Comparison of ENCODE assay signal across 8 mouse cellular contexts in genomic region chr3:37472461-37472860, GRCm38 (mm10). TPM values are rescaled to one million over a fixed set of nuclear protein-coding genes. Genes with fewer than 3 reads are reported as not detected.
DNase-seq lines count a peak whose midpoint lies in the region; TF ChIP-seq lines count a peak whose summit lies in the region.

No protein-coding gene starts in this region.

- peaks cover 3% of the 10 kb centered on the region; the same call in 1 of the 2 replicates for H3K36me3 ChIP-seq in heart, adult 2 months (ENCODE audit: control insufficient read depth, insufficient read depth, low read length)

- DNase-seq in heart, adult 2 months, result no peak
- DNase-seq in heart, postnatal 25 days (ENCODE audit: low spot score), result no peak
- DNase-seq in right cerebral cortex, adult 2 months (ENCODE audit: low spot score in 2 of 2), result peak; percentile 16 to 34
- DNase-seq in right cerebral cortex, adult 18-20 months, result no peak
- peak; percentile 45 for DNase-seq in c-Kit-negative CD71-positive TER-119-positive erythroid progenitor cells, embryonic 14.5 days (ENCODE audit: low read depth, low spot score)
- peak; percentile 15 for DNase-seq in retina, postnatal 1 day
- DNase-seq in ovary, postnatal 14 days (ENCODE audit: low spot score), result no peak
- no peak for DNase-seq in urinary bladder, postnatal 10 days (ENCODE audit: low spot score)

- no peaks in the 10 kb centered on the region for H3K27me3 ChIP-seq in heart, adult 2 months (ENCODE audit: control insufficient read depth, insufficient read depth, low read length)

- peak overlapping the region; percentile 2; the same call in 1 of the 2 replicates for H3K27ac ChIP-seq in heart, adult 2 months

- TF ChIP-seq CTCF in heart, adult 2 months (IDR thresholded peaks at IDR 0.05), result peak; percentile 73

- peaks cover 1% of the 10 kb centered on the region; the same call in 1 of the 2 replicates for H3K4me1 ChIP-seq in heart, adult 2 months (ENCODE audit: control insufficient read depth, insufficient read depth, low read length)

- H3K79me2 ChIP-seq in heart, adult 2 months (replicated peaks; ENCODE audit: control insufficient read depth, insufficient read depth, low read length), result no peaks in the 10 kb centered on the region

- H3K9ac ChIP-seq in heart, adult 2 months (ENCODE audit: low read depth, low read length), result no peak overlapping the region

- TF ChIP-seq EP300 in heart, adult 2 months (IDR thresholded peaks at IDR 0.05; ENCODE audit: insufficient read depth, low read depth, low read length), result no peak

- intact Hi-C loops in heart, adult 2 months (cut with DNase I), result loop anchor here (2.0 to 10.0 kb wide), 5 partner anchors 115 to 645 kb away; no protein-coding TSS in a partner anchor
- intact Hi-C loops in heart, postnatal 25 days (cut with DNase I), result loop anchor here (2.0 to 10.0 kb wide), 6 partner anchors 132 to 730 kb away; no protein-coding TSS in a partner anchor

- TF ChIP-seq POLR2A in heart, adult 2 months (IDR thresholded peaks at IDR 0.05; ENCODE audit: insufficient read depth, low read depth, low read length), result no peak

- H3K4me3 ChIP-seq in heart, adult 2 months, result no peak overlapping the region

RNA-seq across cellular contexts. Expression of gene Nudt6, which starts 52.5 kb away (rescaled TPM):
- 10 to 100 TPM; 26.6 to 32.1 TPM for total RNA-seq in heart, adult 2 months (2021)
- polyA plus RNA-seq in heart, adult 2 months (2012; rRNA removed), result 34.5 and 37.3 TPM in 2 replicates
- 10 to 100 TPM; 28.2 to 30.5 TPM for total RNA-seq in heart, postnatal 25 days (2021)

RNA-seq across cellular contexts. Expression of gene Spata5, which starts 52.8 kb away (rescaled TPM):
- total RNA-seq in heart, adult 2 months (2021), result 10 to 100 TPM; 12.4 to 13.9 TPM
- 2.1 and 4.6 TPM in 2 replicates for polyA plus RNA-seq in heart, adult 2 months (2012; rRNA removed)
- total RNA-seq in heart, postnatal 25 days (2021), result 10 to 100 TPM; 11.9 to 13.7 TPM

Comparison
In these comparisons a context has a peak if more than half of its experiments do, and no peak if none do; other contexts are left out.
1. DNase-seq: peak in right cerebral cortex, adult 2 months (2 of 2), c-Kit-negative CD71-positive TER-119-positive erythroid progenitor cells, embryonic 14.5 days (single experiment) and retina, postnatal 1 day (single experiment); none in heart, adult 2 months (0 of 2), heart, postnatal 25 days (single experiment), right cerebral cortex, adult 18-20 months (single experiment), ovary, postnatal 14 days (single experiment) and urinary bladder, postnatal 10 days (single experiment).